Mouse (Mus musculus) adrenal gland, adult 2 months (tissue): ENCODE data around the gene Smc1a. TPM values are rescaled to one million over a fixed set of nuclear protein-coding genes. Genes with fewer than 3 reads are reported as not detected.

ENCODE experiments used
- polyA plus RNA-seq: library from polyadenylated mRNA; depleted of rRNA; stranded (reverse); fragments of >200 nt; gene quantifications from 2 replicates; pipeline ENCODE4 v1.2.3, GENCODE M21; 2012; rRNA removed
- total RNA-seq, 2 experiments: library from RNA; stranded (reverse); gene quantifications; 2 replicates each; pipeline ENCODE4 v1.2.3; 2021

Smc1a gene
- total and polyA plus RNA-seq, 3 experiments = 8.1 to 56.1 (median 50.8) TPM

Other genes with a start within 250 kb of the Smc1a start
- gene Huwe1, start 215.6 kb upstream of the Smc1a start, total RNA-seq = 100 to 1,000 TPM; 168 to 196 TPM
- gene Huwe1, start 215.6 kb upstream of the Smc1a start, polyA plus RNA-seq = 37.4 and 48.3 TPM in 2 replicates
- gene Hsd17b10, start 14.6 kb upstream of the Smc1a start, total RNA-seq = 100 to 1,000 TPM; 181 to 218 TPM
- gene Hsd17b10, start 14.6 kb upstream of the Smc1a start, polyA plus RNA-seq = 60.0 and 61.0 TPM in 2 replicates
- 1 to 10 TPM; 1.5 to 1.7 TPM for gene Ribc1, start 133 bp upstream of the Smc1a start, total RNA-seq
- 0.23 and 0.33 TPM in 2 replicates for gene Ribc1, start 133 bp upstream of the Smc1a start, polyA plus RNA-seq
- gene Iqsec2, start 127.8 kb downstream of the Smc1a start, total RNA-seq = 10 to 100 TPM; 30.4 to 36.2 TPM
- 30.1 and 36.7 TPM in 2 replicates for gene Iqsec2, start 127.8 kb downstream of the Smc1a start, polyA plus RNA-seq
- 10 to 100 TPM; 48.8 to 88.8 TPM for gene Kdm5c, start 216.6 kb downstream of the Smc1a start, total RNA-seq
- 72.0 and 107 TPM in 2 replicates for gene Kdm5c, start 216.6 kb downstream of the Smc1a start, polyA plus RNA-seq